Mouse (Mus musculus) midbrain, embryonic 11.5 days (tissue): ENCODE results near the gene Wif1. TPM values are rescaled to one million over a fixed set of nuclear protein-coding genes. Genes with fewer than 3 reads are reported as not detected.
A peak's percentile ranks its signal among the peaks of the same experiment; 100 is the strongest.

Source experiments
- ATAC-seq: fragments of 200-750 bp; cut with Nextera tagmentation; 2 replicates; pipeline ENCODE4 v1.8.0; 2017; ENCODE audit warnings: moderate TSS enrichment, moderate library complexity; ENCODE audit not compliant: low FRiP score
- DNase-seq: peaks from one replicate; pipeline ENCODE4 v3.0.0; 2015; ENCODE audit warnings: low spot score; ENCODE audit errors: missing footprints
- H3K27ac ChIP-seq: fragments of 300-500 bp; sonication (generic); 2 replicates; pipeline ENCODE4 v1.5.1; 2014; ENCODE audit warnings: low read depth, low read length
- H3K27me3 ChIP-seq: fragments of 300-500 bp; sonication (generic); 2 replicates; pipeline ENCODE4 v1.6.1; 2014; ENCODE audit warnings: mild to moderate bottlenecking, low read length, moderate library complexity, mixed read lengths; ENCODE audit not compliant: control insufficient read depth, insufficient read depth
- H3K36me3 ChIP-seq: fragments of 300-500 bp; sonication (generic); 2 replicates; pipeline ENCODE4 v1.6.1; 2014; ENCODE audit warnings: mild to moderate bottlenecking, low read length, moderate library complexity, mixed read lengths; ENCODE audit not compliant: control insufficient read depth, insufficient read depth
- H3K4me1 ChIP-seq: fragments of 300-500 bp; sonication (generic); 2 replicates; pipeline ENCODE4 v1.6.1; 2014; ENCODE audit warnings: low read length; ENCODE audit not compliant: control insufficient read depth, insufficient read depth
- H3K4me2 ChIP-seq: fragments of 300-500 bp; sonication (generic); 2 replicates; pipeline ENCODE4 v1.6.1; 2014; ENCODE audit warnings: mild to moderate bottlenecking, moderate library complexity
- H3K4me3 ChIP-seq: fragments of 300-500 bp; sonication (generic); 2 replicates; pipeline ENCODE4 v1.5.1; 2014; ENCODE audit warnings: low read depth, low read length
- H3K9ac ChIP-seq: fragments of 300-500 bp; sonication (generic); 2 replicates; pipeline ENCODE4 v1.6.1; 2014; ENCODE audit warnings: low read length
- H3K9me3 ChIP-seq: fragments of 300-500 bp; sonication (generic); 2 replicates; pipeline ENCODE4 v1.6.1; 2016; ENCODE audit warnings: low read length; ENCODE audit not compliant: control insufficient read depth
- WGBS: fragments of 180-500 bp; shearing (Covaris S2); extraction: QIAGEN DNeasy Blood & Tissue Kit; methylation state at CpG from one replicate; pipeline ENCODE4 v1.1.7; 2014; 5-methylcytosine and 5-hydroxymethylcytosine counted together
- polyA plus RNA-seq: library from polyadenylated mRNA; unstranded; fragments of >200 nt; fragmentation: Nextera tagmentation; extraction: Ambion mirVana; gene quantifications from 2 replicates; pipeline ENCODE4 v1.2.1, GENCODE M21; 2014

Gene Wif1
- polyA plus RNA-seq, 1 experiment from 2014 or later, result 4.1 TPM

DNA sequence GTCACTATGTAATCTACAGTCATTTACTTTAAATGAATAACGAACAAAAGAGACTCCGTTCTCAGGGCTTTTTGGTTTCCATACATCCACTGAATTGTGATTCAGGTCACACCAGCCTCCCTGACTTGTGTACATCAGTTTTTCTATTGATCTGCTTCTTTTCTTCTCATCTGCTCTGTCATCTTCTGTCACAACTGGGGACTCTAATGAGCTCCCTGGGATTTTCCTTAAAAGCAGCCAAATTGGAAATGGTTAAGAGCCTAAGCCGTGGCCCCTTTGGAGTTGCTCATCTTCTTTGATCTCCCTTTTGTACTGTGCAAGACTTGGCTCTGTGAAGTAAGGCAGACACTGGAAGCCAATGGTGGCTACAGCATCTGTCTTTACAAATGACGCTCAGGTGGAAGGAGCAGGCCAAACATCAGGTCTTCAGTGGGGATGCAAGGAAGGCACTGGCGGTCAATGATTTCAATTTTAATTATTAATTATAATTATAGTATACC is 27.6 kb downstream of the Wif1 start:
- no peaks in the 10 kb centered on the region for H3K36me3 ChIP-seq
- H3K9me3 ChIP-seq, result no peaks in the 10 kb centered on the region
- no peak overlapping the region for H3K27ac ChIP-seq
- H3K4me2 ChIP-seq, result no peak overlapping the region
- DNase-seq, result no peak
- H3K4me3 ChIP-seq, result no peak overlapping the region
- 65% methylated on average over 5 of the region's 5 CpGs for WGBS
- no peaks in the 10 kb centered on the region for H3K4me1 ChIP-seq
- H3K9ac ChIP-seq, result no peak overlapping the region
- H3K27me3 ChIP-seq, result no peaks in the 10 kb centered on the region
- no peak for ATAC-seq

DNA sequence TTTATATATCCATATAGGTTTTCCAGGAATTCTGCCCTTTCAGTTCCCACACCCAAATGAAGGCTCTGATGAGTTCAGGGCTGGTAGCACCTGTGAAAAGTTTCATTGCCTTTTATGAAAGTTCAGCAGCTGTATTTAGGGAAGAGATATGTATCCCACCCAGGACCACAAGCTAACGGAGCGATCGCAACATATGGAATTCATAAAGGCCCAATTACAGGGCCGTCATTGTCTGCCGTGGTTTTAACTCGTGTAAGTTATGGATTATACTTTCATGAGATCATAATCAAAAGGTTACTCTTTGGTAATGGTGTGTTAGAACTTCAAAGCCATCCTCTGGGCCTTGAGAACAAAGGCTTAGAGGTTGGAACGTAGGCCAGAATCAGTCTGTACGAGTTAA is 28.9 kb downstream of the Wif1 start:
- Histone ChIP-seq H3K4me1 (no peaks in the 10 kb centered on the region), H3K4me3 (no peak overlapping the region)

GRCm38 (mm10) chr10:121067416-121067951 is 33.7 kb downstream of the Wif1 start:
- no peaks in the 10 kb centered on the region for H3K9me3 ChIP-seq
- DNase-seq, result no peak
- no peak overlapping the region for H3K27ac ChIP-seq
- no peak overlapping the region for H3K4me3 ChIP-seq
- H3K36me3 ChIP-seq, result no peaks in the 10 kb centered on the region
- no peak overlapping the region for H3K4me2 ChIP-seq
- no peak overlapping the region for H3K9ac ChIP-seq
- no peaks in the 10 kb centered on the region for H3K4me1 ChIP-seq
- WGBS, result 91% methylated on average over 7 of the region's 7 CpGs
- no peak for ATAC-seq
- H3K27me3 ChIP-seq, result no peaks in the 10 kb centered on the region

More for the DNA sequence above, 28.9 kb downstream of the Wif1 start:
- no peaks in the 10 kb centered on the region for H3K9me3 ChIP-seq
- H3K27me3 ChIP-seq, result no peaks in the 10 kb centered on the region
- no peaks in the 10 kb centered on the region for H3K36me3 ChIP-seq
- ATAC-seq (no peak), DNase-seq (no peak)
- 89% methylated on average over 8 of the region's 8 CpGs for WGBS
- no peak overlapping the region for H3K27ac ChIP-seq
- H3K4me2 ChIP-seq, result no peak overlapping the region
- H3K9ac ChIP-seq, result no peak overlapping the region

GRCm38 (mm10) chr10:121068003-121068402 is 34.2 kb downstream of the Wif1 start:
- Histone ChIP-seq H3K36me3 (no peaks in the 10 kb centered on the region), H3K9ac (no peak overlapping the region), H3K27me3 (no peaks in the 10 kb centered on the region), H3K9me3 (no peaks in the 10 kb centered on the region), H3K4me2 (no peak overlapping the region), H3K27ac (no peak overlapping the region), H3K4me3 (no peak overlapping the region), H3K4me1 (no peaks in the 10 kb centered on the region)
- ATAC-seq, result no peak
- WGBS, result 64% methylated on average over 1 of the region's 1 CpGs
- peak; percentile 33 for DNase-seq

GRCm38 (mm10) chr10:121070742-121071141 is 37.0 kb downstream of the Wif1 start:
- Histone ChIP-seq H3K4me1 (no peaks in the 10 kb centered on the region), H3K9ac (no peak overlapping the region), H3K27me3 (no peaks in the 10 kb centered on the region), H3K36me3 (no peaks in the 10 kb centered on the region), H3K4me2 (no peak overlapping the region), H3K27ac (no peak overlapping the region), H3K9me3 (no peaks in the 10 kb centered on the region), H3K4me3 (no peak overlapping the region)
- 74% methylated on average over 7 of the region's 7 CpGs for WGBS
- DNase-seq (no peak), ATAC-seq (no peak)

DNA sequence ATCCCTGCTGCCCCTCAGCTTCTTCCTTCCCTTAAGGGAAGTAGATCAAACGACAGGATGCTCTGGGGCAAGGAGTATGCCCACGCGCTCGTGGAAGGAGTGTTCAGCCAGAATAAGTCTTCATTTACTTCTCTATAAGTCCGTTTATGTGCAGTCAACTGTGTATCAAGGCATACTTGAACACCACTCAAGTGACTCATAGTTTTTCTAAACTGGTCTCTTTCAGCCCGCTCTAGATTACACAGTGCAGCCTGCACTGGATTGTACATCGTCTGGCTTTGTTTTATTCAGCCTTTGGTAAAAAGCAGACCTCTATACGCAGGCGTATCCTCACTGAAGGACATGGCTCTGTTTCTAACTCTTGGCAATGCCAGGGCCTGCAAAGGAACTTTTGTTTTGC is 46.7 kb downstream of the Wif1 start:
- DNase-seq (no peak), ATAC-seq (no peak)
- no peaks in the 10 kb centered on the region for H3K27me3 ChIP-seq
- H3K9me3 ChIP-seq, result no peaks in the 10 kb centered on the region
- no peak overlapping the region for H3K4me2 ChIP-seq
- no peaks in the 10 kb centered on the region for H3K4me1 ChIP-seq
- 89% methylated on average over 9 of the region's 9 CpGs for WGBS
- H3K27ac ChIP-seq, result no peak overlapping the region
- no peaks in the 10 kb centered on the region for H3K36me3 ChIP-seq
- H3K9ac ChIP-seq, result no peak overlapping the region
- no peak overlapping the region for H3K4me3 ChIP-seq

DNA sequence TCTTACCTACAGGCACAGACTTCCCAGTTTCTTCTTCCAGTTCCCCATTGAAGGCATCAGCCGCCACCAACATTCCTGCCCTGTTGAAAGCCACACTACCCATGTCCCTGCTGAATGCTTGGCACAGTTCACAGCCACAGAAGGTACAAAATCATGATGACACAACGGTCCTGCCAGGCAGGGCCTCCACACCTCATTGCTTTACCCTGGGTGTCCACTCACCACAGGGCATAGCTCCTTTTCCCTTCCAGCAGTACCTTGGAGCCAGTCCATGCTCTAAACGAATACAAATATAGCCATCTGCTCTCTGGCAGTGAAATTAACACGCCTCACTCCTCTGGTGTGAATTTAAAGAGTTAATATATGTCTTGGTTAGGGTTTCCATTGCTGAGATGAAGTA is 49.1 kb downstream of the Wif1 start:
- ATAC-seq (no peak), DNase-seq (no peak)
- Histone ChIP-seq H3K27me3 (no peaks in the 10 kb centered on the region), H3K4me1 (no peaks in the 10 kb centered on the region), H3K27ac (no peak overlapping the region), H3K9ac (no peak overlapping the region), H3K4me3 (no peak overlapping the region), H3K9me3 (no peaks in the 10 kb centered on the region), H3K4me2 (no peak overlapping the region), H3K36me3 (no peaks in the 10 kb centered on the region)
- 91% methylated on average over 4 of the region's 4 CpGs for WGBS

GRCm38 (mm10) chr10:121083512-121083911 is 49.8 kb downstream of the Wif1 start:
- Histone ChIP-seq H3K9me3 (no peaks in the 10 kb centered on the region), H3K4me2 (no peak overlapping the region), H3K4me1 (no peaks in the 10 kb centered on the region), H3K36me3 (no peaks in the 10 kb centered on the region), H3K9ac (no peak overlapping the region), H3K4me3 (no peak overlapping the region), H3K27ac (no peak overlapping the region), H3K27me3 (no peaks in the 10 kb centered on the region)
- ATAC-seq (no peak), DNase-seq (peak; percentile 81)
- 65% methylated on average over 10 of the region's 10 CpGs for WGBS

DNA sequence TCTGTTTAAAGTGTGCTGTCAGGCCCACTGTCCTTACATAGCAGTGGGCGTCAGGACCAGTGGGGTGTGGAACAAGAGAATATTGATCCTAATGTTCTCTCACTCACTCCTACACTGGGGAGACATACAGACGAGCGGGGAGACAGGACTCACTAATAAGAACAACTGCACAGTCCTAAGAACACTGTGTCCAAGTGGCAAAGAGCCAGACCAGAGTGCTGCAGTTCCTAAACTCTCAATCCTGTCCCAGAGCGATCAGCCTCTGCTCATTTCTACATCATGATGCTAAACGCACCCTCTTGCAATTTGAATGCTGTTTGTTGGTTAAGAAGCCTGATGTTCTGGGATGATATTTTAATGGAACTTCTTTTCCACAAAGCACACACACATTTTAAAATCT is 54.9 kb downstream of the Wif1 start:
- no peaks in the 10 kb centered on the region for H3K4me1 ChIP-seq
- H3K9ac ChIP-seq, result no peak overlapping the region
- 80% methylated on average over 5 of the region's 5 CpGs for WGBS
- H3K4me2 ChIP-seq, result no peak overlapping the region
- no peak overlapping the region for H3K4me3 ChIP-seq
- H3K27ac ChIP-seq, result no peak overlapping the region
- ATAC-seq (no peak), DNase-seq (no peak)
- H3K9me3 ChIP-seq, result no peaks in the 10 kb centered on the region
- no peaks in the 10 kb centered on the region for H3K36me3 ChIP-seq
- no peaks in the 10 kb centered on the region for H3K27me3 ChIP-seq
